In genomic region chr2:144169576-144170178, GRCm38 (mm10) we compare ENCODE assay signal across 21 mouse cellular contexts.
A peak's percentile ranks its signal among the peaks of the same experiment; 100 is the strongest.
DNase-seq lines count a peak whose midpoint lies in the region; ATAC-seq lines count a peak whose summit lies in the region.
"Had no signal": no experiment of that assay in that cellular context is flagged by ENCODE, and none has a peak within 500 bp of the region (broad histone marks: within the 10 kb centered on the region; RNA-seq: fewer than 3 reads in every experiment).

No protein-coding gene starts in this region.

- ATAC-seq in intestine, embryonic 15.5 days = peak; percentile 12
- ATAC-seq: forebrain, embryonic 13.5 days; inflammation-experienced regulatory T-cells, adult 6 months had no signal

- H3K9me3 ChIP-seq in intestine, embryonic 15.5 days = no peaks in the 10 kb centered on the region
- H3K9me3 ChIP-seq: forebrain, embryonic 13.5 days; liver, embryonic 15.5 days; midbrain, embryonic 12.5 days; neural tube, embryonic 15.5 days had no signal

- H3K4me1 ChIP-seq in intestine, embryonic 15.5 days (replicated peaks) = peaks cover 36% of the 10 kb centered on the region

- WGBS in intestine, embryonic 15.5 days = 38% methylated on average over 4 of the region's 4 CpGs

- H3K4me3 ChIP-seq in intestine, embryonic 15.5 days (replicated peaks) = no peak overlapping the region
- H3K4me3 ChIP-seq: forebrain, embryonic 13.5 days; heart, adult 2 months; layer of hippocampus, adult 2 months; liver, embryonic 15.5 days; midbrain, embryonic 12.5 days; myocyte; neural tube, embryonic 15.5 days had no signal

- H3K27ac ChIP-seq in intestine, embryonic 15.5 days = peak overlapping the region; percentile 74
- H3K27ac ChIP-seq: forebrain, embryonic 13.5 days; heart, adult 2 months; layer of hippocampus, adult 2 months; liver, embryonic 15.5 days; macrophage; midbrain, embryonic 12.5 days; neural tube, embryonic 15.5 days had no signal

- DNase-seq in kidney, postnatal 10 days = peak; percentile 21
- no peak for DNase-seq in kidney, adult 11 months
- DNase-seq in 3T3-L1 (ENCODE audit: low read depth, low spot score) (peak; percentile 52), A20 (ENCODE audit: low read depth, low spot score) (peak; percentile 89)
- DNase-seq in left cerebral cortex, postnatal 14 days (ENCODE audit: low spot score in 2 of 2) = no peak
- no peak for DNase-seq in layer of hippocampus, adult 9-10 months (ENCODE audit: low spot score)
- DNase-seq in right cerebral cortex, postnatal 10 days (ENCODE audit: low spot score in 2 of 2) = no peak
- DNase-seq: adrenal gland, postnatal 25 days; cerebellum, adult 2 months; gastrocnemius, postnatal 14 days; thymus, postnatal 4 days had no signal

- no peaks in the 10 kb centered on the region for H3K36me3 ChIP-seq in intestine, embryonic 15.5 days
- H3K36me3 ChIP-seq: liver, embryonic 15.5 days; midbrain, embryonic 12.5 days; neural tube, embryonic 15.5 days had no signal

- no peak overlapping the region for H3K9ac ChIP-seq in intestine, embryonic 15.5 days
- H3K9ac ChIP-seq: forebrain, embryonic 13.5 days; liver, embryonic 15.5 days; midbrain, embryonic 12.5 days; neural tube, embryonic 15.5 days had no signal

- no peaks in the 10 kb centered on the region for H3K27me3 ChIP-seq in intestine, embryonic 15.5 days (replicated peaks)
- H3K27me3 ChIP-seq: neural tube, embryonic 15.5 days had no signal

- H3K4me2 ChIP-seq in intestine, embryonic 15.5 days (replicated peaks) = no peak overlapping the region
- H3K4me2 ChIP-seq: forebrain, embryonic 13.5 days; liver, embryonic 15.5 days; midbrain, embryonic 12.5 days; neural tube, embryonic 15.5 days had no signal

- intact Hi-C loops in left cerebral cortex, postnatal 14 days (cut with DNase I) = no loop called here

Comparison
In these comparisons a context has a peak if more than half of its experiments do, and no peak if none do; other contexts are left out.
1. DNase-seq: peak in kidney, postnatal 10 days (single experiment), 3T3-L1 (single experiment) and A20 (single experiment); none in kidney, adult 11 months (single experiment), left cerebral cortex, postnatal 14 days (0 of 2), layer of hippocampus, adult 9-10 months (single experiment) and right cerebral cortex, postnatal 10 days (0 of 2).